10 mouse cellular contexts compared by ENCODE assay signal in genomic region chr11:103375258-103375657, GRCm38 (mm10). TPM values are rescaled to one million over a fixed set of nuclear protein-coding genes. Genes with fewer than 3 reads are reported as not detected.
DNase-seq lines count a peak whose midpoint lies in the region; ATAC-seq lines count a peak whose summit lies in the region.
"Had no signal": no experiment of that assay in that cellular context is flagged by ENCODE, and none has a peak within 500 bp of the region (broad histone marks: within the 10 kb centered on the region; RNA-seq: fewer than 3 reads in every experiment).

No protein-coding gene starts in this region.

- no peak overlapping the region for H3K4me3 ChIP-seq in embryonic facial prominence, embryonic 15.5 days (replicated peaks)
- H3K4me3 ChIP-seq: left cerebral cortex, adult 2 months; liver, embryonic 15.5 days had no signal

- H3K36me3 ChIP-seq in embryonic facial prominence, embryonic 15.5 days, result peaks cover 62% of the 10 kb centered on the region

- H3K27me3 ChIP-seq in embryonic facial prominence, embryonic 15.5 days, result no peaks in the 10 kb centered on the region
- H3K27me3 ChIP-seq: liver, embryonic 15.5 days had no signal

- 0 out of 2 replicates have a peak overlapping the region, but pooled peaks have one; percentile 28 for H3K27ac ChIP-seq in embryonic facial prominence, embryonic 15.5 days (replicated peaks)
- H3K27ac ChIP-seq: left cerebral cortex, adult 2 months; liver, embryonic 15.5 days had no signal

- no peak overlapping the region for H3K4me2 ChIP-seq in embryonic facial prominence, embryonic 15.5 days (replicated peaks)
- H3K4me2 ChIP-seq: liver, embryonic 15.5 days had no signal

- H3K4me1 ChIP-seq in embryonic facial prominence, embryonic 15.5 days, result no peaks in the 10 kb centered on the region
- H3K4me1 ChIP-seq: liver, embryonic 15.5 days had no signal

- no peaks in the 10 kb centered on the region for H3K9me3 ChIP-seq in embryonic facial prominence, embryonic 15.5 days (replicated peaks)
- H3K9me3 ChIP-seq: liver, embryonic 15.5 days had no signal

- intact Hi-C loops in heart, postnatal 10 days (cut with DNase I), result no loop called here

- peak; percentile 45 to 46 for DNase-seq in heart, postnatal 10 days
- no peak for DNase-seq in heart, adult 8-10 months (ENCODE audit: low spot score)
- DNase-seq in thymus, adult 18-20 months, result peak; percentile 71 to 81
- DNase-seq in adipocyte (ENCODE audit: low spot score), result no peak
- DNase-seq in urinary bladder, postnatal 4 days (ENCODE audit: low spot score in 2 of 2), result no peak
- DNase-seq: kidney, adult 11 months had no signal

- WGBS in embryonic facial prominence, embryonic 15.5 days, result 55% methylated on average over 1 of the region's 1 CpGs

- ATAC-seq in CD4-positive, CD25-positive, alpha-beta regulatory T cell, adult 4 months, result peak; percentile 71
- no peak; the same call in 1 of the 2 replicates for ATAC-seq in embryonic facial prominence, embryonic 15.5 days (ENCODE audit: insufficient number of reproducible peaks, low FRiP score, low TSS enrichment, low read depth)

- no peak overlapping the region for H3K9ac ChIP-seq in embryonic facial prominence, embryonic 15.5 days
- H3K9ac ChIP-seq: liver, embryonic 15.5 days had no signal

RNA-seq across cellular contexts. Expression of gene Arhgap27, which starts 11.8 kb away (rescaled TPM):
- total RNA-seq in heart, postnatal 10 days (2021), result 10 to 100 TPM; 28.6 to 34.3 TPM
- total RNA-seq in heart, adult 8-10 months (2022), result 10 to 100 TPM; 11.9 to 20.4 (median 13.3) TPM
- 10 to 100 TPM; 21.4 to 36.6 TPM for polyA plus RNA-seq in CD4-positive, CD25-positive, alpha-beta regulatory T cell, adult 4 months (2017; shearing (Covaris generic))
- 12.3 and 12.4 TPM in 2 replicates for polyA plus RNA-seq in embryonic facial prominence, embryonic 15.5 days (2015; fragmentation: Nextera tagmentation; extraction: Ambion mirVana)

RNA-seq across cellular contexts. Expression of gene Plekhm1, which starts 37.2 kb away (rescaled TPM):
- total RNA-seq in heart, postnatal 10 days (2021), result 10 to 100 TPM; 10.1 to 11.5 TPM
- total RNA-seq in heart, adult 8-10 months (2022), result 10 to 100 TPM; 11.0 to 12.5 (median 11.6) TPM
- polyA plus RNA-seq in CD4-positive, CD25-positive, alpha-beta regulatory T cell, adult 4 months (2017; shearing (Covaris generic)), result 10 to 100 TPM in 1 of 2 experiments, 1 to 10 TPM in 1; 7.0 to 15.2 TPM
- 8.2 and 9.2 TPM in 2 replicates for polyA plus RNA-seq in embryonic facial prominence, embryonic 15.5 days (2015; fragmentation: Nextera tagmentation; extraction: Ambion mirVana)

Comparison
In these comparisons a context has a peak if more than half of its experiments do, and no peak if none do; other contexts are left out.
1. DNase-seq: peak in heart, postnatal 10 days (2 of 2) and thymus, adult 18-20 months (2 of 2); none in heart, adult 8-10 months (single experiment), adipocyte (single experiment) and urinary bladder, postnatal 4 days (0 of 2).